Mouse (Mus musculus) heart, postnatal 0 days (tissue): Measurements from ENCODE around the gene Grap2.

Experiments used
- CTCF ChIP-seq: IDR thresholded peaks from 2 replicates; pipeline ENCODE4 v1.5.1; 2016; ENCODE audit warnings: antibody characterized with exemption, control low read depth, low read depth
- EP300 ChIP-seq: IDR thresholded peaks from 2 replicates; pipeline ENCODE4 v1.6.1; 2016; ENCODE audit warnings: antibody characterized with exemption, low read depth

GRCm38 (mm10) chr15:80592737-80593136 is 20.3 kb downstream of the Grap2 start:
- TF ChIP-seq CTCF (no peak), EP300 (no peak)
